Mouse (Mus musculus) forebrain, embryonic 11.5 days (tissue): Measurements from ENCODE around the gene Sema5a. TPM values are rescaled to one million over a fixed set of nuclear protein-coding genes. Genes with fewer than 3 reads are reported as not detected.

ENCODE experiments used
- ATAC-seq: fragments of 200-750 bp; cut with Nextera tagmentation; replicated peaks from 2 replicates; pipeline ENCODE4 v1.8.0; 2017; ENCODE audit warnings: moderate TSS enrichment; ENCODE audit not compliant: low FRiP score
- DNase-seq: peaks from one replicate; pipeline ENCODE4 v3.0.0-alpha.2; 2017; ENCODE audit warnings: low spot score
- H3K27ac ChIP-seq: fragments of 300-500 bp; sonication (generic); 2 replicates; pipeline ENCODE4 v1.5.1; 2014; ENCODE audit warnings: low read depth, low read length
- H3K27me3 ChIP-seq: fragments of 300-500 bp; sonication (generic); 2 replicates; pipeline ENCODE4 v1.6.1; 2014; ENCODE audit warnings: mild to moderate bottlenecking, low read length, mixed read lengths; ENCODE audit not compliant: control insufficient read depth, insufficient read depth
- H3K36me3 ChIP-seq: fragments of 300-500 bp; sonication (generic); 2 replicates; pipeline ENCODE4 v1.6.1; 2014; ENCODE audit warnings: mild to moderate bottlenecking, low read length, moderate library complexity, mixed read lengths; ENCODE audit not compliant: control insufficient read depth, insufficient read depth
- H3K4me1 ChIP-seq: fragments of 300-500 bp; sonication (generic); replicated peaks from 2 replicates; pipeline ENCODE4 v1.6.1; 2014; ENCODE audit warnings: low read length, mixed read lengths; ENCODE audit not compliant: control insufficient read depth, insufficient read depth
- H3K4me2 ChIP-seq: fragments of 300-500 bp; sonication (generic); 2 replicates; pipeline ENCODE4 v1.6.1; 2014; ENCODE audit warnings: low read depth, mild to moderate bottlenecking, low read length, moderate library complexity, mixed read lengths; ENCODE audit not compliant: severe bottlenecking
- H3K4me3 ChIP-seq: fragments of 300-500 bp; sonication (generic); 2 replicates; pipeline ENCODE4 v1.5.1; 2014; ENCODE audit warnings: low read depth, low read length
- H3K9ac ChIP-seq: fragments of 300-500 bp; sonication (generic); 2 replicates; pipeline ENCODE4 v1.6.1; 2014; ENCODE audit warnings: low read length
- H3K9me3 ChIP-seq: fragments of 300-500 bp; sonication (generic); 2 replicates; pipeline ENCODE4 v1.6.1; 2016; ENCODE audit warnings: low read length, mixed read lengths; ENCODE audit not compliant: control insufficient read depth
- WGBS: fragments of 180-500 bp; shearing (Covaris S2); extraction: QIAGEN DNeasy Blood & Tissue Kit; methylation state at CpG from one replicate; pipeline ENCODE4 v1.1.7; 2014; 5-methylcytosine and 5-hydroxymethylcytosine counted together
- polyA plus RNA-seq: library from polyadenylated mRNA; unstranded; fragments of >200 nt; fragmentation: Nextera tagmentation; extraction: Ambion mirVana; gene quantifications from 2 replicates; pipeline ENCODE4 v1.2.1, GENCODE M21; 2014

Gene Sema5a
- polyA plus RNA-seq, 1 experiment from 2014 or later = 16.2 TPM

- Histone ChIP-seq H3K27me3 (no peaks in the 10 kb centered on the region), H3K27ac (no peak overlapping the region), H3K4me1 (no peaks in the 10 kb centered on the region), H3K9ac (no peak overlapping the region), H3K4me2 (no peak overlapping the region), H3K36me3 (no peaks in the 10 kb centered on the region), H3K9me3 (no peaks in the 10 kb centered on the region), H3K4me3 (no peak overlapping the region)
- no peak for ATAC-seq
- DNase-seq = no peak
- 67% methylated on average over 6 of the region's 6 CpGs for WGBS
Observed at GRCm38 (mm10) chr15:32371385-32371784, 126.8 kb downstream of the Sema5a start.

GRCm38 (mm10) chr15:32376326-32376725 is 131.7 kb downstream of the Sema5a start:
- H3K4me3 ChIP-seq = no peak overlapping the region
- no peak overlapping the region for H3K4me2 ChIP-seq
- DNase-seq (no peak), ATAC-seq (no peak)
- H3K27ac ChIP-seq = no peak overlapping the region
- no peak overlapping the region for H3K9ac ChIP-seq
- no peaks in the 10 kb centered on the region for H3K27me3 ChIP-seq
- H3K4me1 ChIP-seq = no peaks in the 10 kb centered on the region
- WGBS = 95% methylated on average over 5 of the region's 5 CpGs
- no peaks in the 10 kb centered on the region for H3K36me3 ChIP-seq
- no peaks in the 10 kb centered on the region for H3K9me3 ChIP-seq

GRCm38 (mm10) chr15:32377781-32378180 is 133.2 kb downstream of the Sema5a start:
- WGBS = 92% methylated on average over 3 of the region's 3 CpGs
- ATAC-seq (no peak), DNase-seq (no peak)
- H3K36me3 ChIP-seq = no peaks in the 10 kb centered on the region
- H3K9ac ChIP-seq = no peak overlapping the region
- no peaks in the 10 kb centered on the region for H3K4me1 ChIP-seq
- H3K4me2 ChIP-seq = no peak overlapping the region
- no peak overlapping the region for H3K27ac ChIP-seq
- no peaks in the 10 kb centered on the region for H3K9me3 ChIP-seq
- H3K27me3 ChIP-seq = no peaks in the 10 kb centered on the region
- H3K4me3 ChIP-seq = no peak overlapping the region

GRCm38 (mm10) chr15:32380311-32380710 is 135.7 kb downstream of the Sema5a start:
- Histone ChIP-seq H3K4me1 (no peaks in the 10 kb centered on the region), H3K9ac (no peak overlapping the region), H3K27ac (no peak overlapping the region), H3K36me3 (no peaks in the 10 kb centered on the region), H3K9me3 (no peaks in the 10 kb centered on the region), H3K4me2 (no peak overlapping the region), H3K4me3 (no peak overlapping the region), H3K27me3 (no peaks in the 10 kb centered on the region)
- DNase-seq (no peak), ATAC-seq (no peak)
- 92% methylated on average over 3 of the region's 3 CpGs for WGBS

- no peak for ATAC-seq
- Histone ChIP-seq H3K4me2 (no peak overlapping the region), H3K4me1 (no peaks in the 10 kb centered on the region), H3K27me3 (no peaks in the 10 kb centered on the region), H3K9me3 (no peaks in the 10 kb centered on the region), H3K4me3 (no peak overlapping the region), H3K36me3 (no peaks in the 10 kb centered on the region), H3K9ac (no peak overlapping the region), H3K27ac (no peak overlapping the region)
- 91% methylated on average over 4 of the region's 4 CpGs for WGBS
- no peak for DNase-seq
Observed at GRCm38 (mm10) chr15:32382930-32383481, 138.4 kb downstream of the Sema5a start.

- H3K9me3 ChIP-seq = no peaks in the 10 kb centered on the region
- no peaks in the 10 kb centered on the region for H3K4me1 ChIP-seq
- DNase-seq = no peak
- H3K27ac ChIP-seq = no peak overlapping the region
- WGBS = 89% methylated on average over 3 of the region's 3 CpGs
- no peak overlapping the region for H3K4me3 ChIP-seq
- no peaks in the 10 kb centered on the region for H3K27me3 ChIP-seq
- H3K4me2 ChIP-seq = no peak overlapping the region
- no peak overlapping the region for H3K9ac ChIP-seq
- H3K36me3 ChIP-seq = no peaks in the 10 kb centered on the region
- ATAC-seq = no peak
Observed at GRCm38 (mm10) chr15:32396241-32396890, 151.8 kb downstream of the Sema5a start.

GRCm38 (mm10) chr15:32397064-32397463 is 152.5 kb downstream of the Sema5a start:
- Histone ChIP-seq H3K4me1 (no peaks in the 10 kb centered on the region), H3K9ac (no peak overlapping the region), H3K36me3 (no peaks in the 10 kb centered on the region), H3K9me3 (no peaks in the 10 kb centered on the region), H3K27me3 (no peaks in the 10 kb centered on the region), H3K4me3 (no peak overlapping the region), H3K27ac (no peak overlapping the region), H3K4me2 (no peak overlapping the region)
- no peak for DNase-seq
- ATAC-seq = no peak
- 82% methylated on average over 3 of the region's 3 CpGs for WGBS

GRCm38 (mm10) chr15:32398721-32399120 is 154.1 kb downstream of the Sema5a start:
- no peaks in the 10 kb centered on the region for H3K27me3 ChIP-seq
- 87% methylated on average over 1 of the region's 1 CpGs for WGBS
- ATAC-seq (no peak), DNase-seq (no peak)
- H3K4me1 ChIP-seq = no peaks in the 10 kb centered on the region
- H3K9ac ChIP-seq = no peak overlapping the region
- H3K27ac ChIP-seq = no peak overlapping the region
- H3K36me3 ChIP-seq = no peaks in the 10 kb centered on the region
- no peak overlapping the region for H3K4me3 ChIP-seq
- no peak overlapping the region for H3K4me2 ChIP-seq
- no peaks in the 10 kb centered on the region for H3K9me3 ChIP-seq

- Histone ChIP-seq H3K4me3 (no peak overlapping the region), H3K9me3 (no peaks in the 10 kb centered on the region), H3K27ac (no peak overlapping the region), H3K36me3 (no peaks in the 10 kb centered on the region), H3K27me3 (no peaks in the 10 kb centered on the region), H3K4me1 (no peaks in the 10 kb centered on the region), H3K9ac (no peak overlapping the region), H3K4me2 (no peak overlapping the region)
- ATAC-seq (no peak), DNase-seq (no peak)
- 67% methylated on average over 5 of the region's 5 CpGs for WGBS
Observed at GRCm38 (mm10) chr15:32401909-32402527, 157.4 kb downstream of the Sema5a start.
